Mouse (Mus musculus) gastrocnemius, adult 2 months (tissue): Measurements from ENCODE around the gene 4930402F06Rik. TPM values are rescaled to one million over a fixed set of nuclear protein-coding genes. Genes with fewer than 3 reads are reported as not detected.

Experiments
- DNase-seq: peaks from one replicate; pipeline ENCODE4 v3.0.0; 2022
- H3K27ac ChIP-seq: fragments of 200-600 bp; 2 replicates; pipeline ENCODE4 v1.8.1; 2022; ENCODE audit warnings: mild to moderate bottlenecking
- H3K4me3 ChIP-seq: fragments of 200-600 bp; 2 replicates; pipeline ENCODE4 v1.8.1; 2022; ENCODE audit warnings: mild to moderate bottlenecking, moderate library complexity
- CTCF ChIP-seq: fragments of 200-600 bp; IDR thresholded peaks from 2 replicates; pipeline ENCODE4 v1.8.1; 2022; ENCODE audit warnings: antibody characterized with exemption, mild to moderate bottlenecking, moderate library complexity
- intact Hi-C: fragments of 180-260 bp; cut with DNase I; formaldehyde crosslinking; loops from one replicate; pipeline ENCODE4 v1.15.1; 2025
- long read RNA-seq, 2 experiments: library from polyadenylated mRNA; stranded (forward); transcript quantifications; one replicate each; pipeline ENCODE4 v2.0.0; 2021
- total RNA-seq, 2 experiments: library from RNA; stranded (reverse); gene quantifications; 2 replicates each; pipeline ENCODE4 v1.2.3; 2021

4930402F06Rik gene
- not detected for total RNA-seq
- long read RNA-seq, experiment 1 = 0 reads
- long read RNA-seq, experiment 2 = 0 reads

GRCm38 (mm10) chr2:35397096-35397495, at the start of gene 4930402F06Rik:
TSS of gene 4930402F06Rik (minus strand) at chr2:35397175.
- DNase-seq = no peak
- no peak for TF ChIP-seq CTCF
- Histone ChIP-seq H3K4me3 (peak within 1 kb of the TSS; percentile 34; the same call in 1 of the 2 replicates), H3K27ac (peak within 1 kb of the TSS; percentile 52; the same call in 1 of the 2 replicates)
- intact Hi-C loops = loop anchor here (1.0 to 2.0 kb wide), 2 partner anchors 48 to 99 kb away; no protein-coding TSS in a partner anchor

GRCm38 (mm10) chr2:35446300-35446699, 49.3 kb upstream of the 4930402F06Rik start:
- no peak for TF ChIP-seq CTCF
- Histone ChIP-seq H3K27ac (peak overlapping the region; percentile 75), H3K4me3 (peak overlapping the region; percentile 11; the same call in 1 of the 2 replicates)
- DNase-seq = no peak
- intact Hi-C loops = no loop called here

DNA sequence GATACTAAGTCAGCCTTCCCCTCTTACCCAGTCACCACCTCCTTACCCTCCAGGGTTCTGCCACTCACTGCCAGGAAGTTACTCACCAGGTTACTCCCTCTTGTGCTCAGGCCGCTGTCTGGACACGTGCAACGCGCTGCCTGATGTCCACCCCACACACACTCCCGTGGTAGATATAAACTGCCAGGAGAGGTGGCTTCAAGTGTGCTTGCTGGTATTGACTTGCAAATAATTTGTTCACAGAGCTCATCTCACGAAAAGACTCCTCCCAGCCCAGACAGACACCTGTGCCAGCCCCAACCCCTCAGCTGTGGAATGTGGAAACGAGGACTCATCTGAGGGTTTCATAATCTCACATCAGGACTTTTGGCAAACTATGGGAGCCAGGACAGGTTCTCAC, 48.6 kb upstream of the 4930402F06Rik start:
- no peak for DNase-seq
- Histone ChIP-seq H3K27ac (peak overlapping the region; percentile 75), H3K4me3 (peak overlapping the region; percentile 55; the same call in 1 of the 2 replicates)
- no peak for TF ChIP-seq CTCF
- intact Hi-C loops = no loop called here

DNA sequence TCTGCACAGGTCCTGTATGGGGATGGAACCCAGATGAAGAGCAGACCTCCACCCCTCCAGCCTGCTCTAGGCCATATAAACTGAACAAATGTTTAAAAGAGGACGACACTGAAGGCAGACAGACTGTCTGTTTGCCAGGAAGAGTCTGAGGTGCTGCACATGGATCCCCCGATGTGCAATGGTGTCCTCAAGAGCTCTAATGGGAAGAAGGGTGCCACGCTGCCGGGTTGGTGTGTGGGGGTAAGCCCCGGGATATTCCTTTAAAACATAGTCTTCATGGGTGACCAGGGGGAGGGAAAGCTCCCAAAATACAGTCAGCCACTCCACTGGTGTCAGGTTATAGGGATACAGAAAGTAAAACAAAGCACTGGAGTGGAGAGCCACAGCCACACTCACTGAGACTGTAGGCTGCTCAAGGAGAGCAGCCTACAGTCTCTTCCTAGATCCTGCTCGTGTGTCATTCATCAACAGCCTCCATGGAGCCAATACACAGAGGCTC, 47.8 kb upstream of the 4930402F06Rik start:
- H3K4me3 ChIP-seq = peak overlapping the region; percentile 55
- H3K27ac ChIP-seq = peak overlapping the region; percentile 75
- DNase-seq = no peak
- intact Hi-C loops = no loop called here
- no peak for TF ChIP-seq CTCF

- TF ChIP-seq CTCF = no peak
- DNase-seq = peak; percentile 45
- Histone ChIP-seq H3K4me3 (peak overlapping the region; percentile 55), H3K27ac (peak overlapping the region; percentile 75)
- intact Hi-C loops = no loop called here
Measured at GRCm38 (mm10) chr2:35443981-35444763, 47.2 kb upstream of the 4930402F06Rik start.

GRCm38 (mm10) chr2:35443325-35443724, 46.4 kb upstream of the 4930402F06Rik start:
- no peak for TF ChIP-seq CTCF
- DNase-seq = no peak
- intact Hi-C loops = no loop called here
- Histone ChIP-seq H3K4me3 (peak overlapping the region; percentile 55), H3K27ac (peak overlapping the region; percentile 75)

DNA sequence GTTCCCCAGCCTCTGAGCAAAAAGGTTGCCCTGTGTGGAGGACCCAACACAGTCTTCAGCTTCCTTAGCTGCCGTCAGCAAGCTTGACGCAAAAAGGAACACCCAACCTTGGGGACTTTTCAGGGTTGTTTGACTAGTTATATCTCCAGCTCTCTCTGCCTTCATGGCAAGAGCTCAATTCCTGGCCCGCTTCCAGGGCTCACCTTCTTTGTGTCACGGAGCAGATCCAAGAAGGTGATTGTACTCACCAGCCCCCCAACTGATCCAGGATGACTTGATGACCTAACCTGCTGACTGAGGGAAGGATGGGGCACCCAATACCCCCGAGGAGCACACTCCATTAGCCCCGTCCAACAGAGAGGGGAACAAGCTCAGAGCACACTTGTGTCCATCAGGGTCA, 45.1 kb upstream of the 4930402F06Rik start:
- no peak for DNase-seq
- H3K27ac ChIP-seq = peak overlapping the region; percentile 24; the same call in 1 of the 2 replicates
- TF ChIP-seq CTCF = no peak
- no peak overlapping the region for H3K4me3 ChIP-seq
- intact Hi-C loops = no loop called here

- no peak overlapping the region for H3K4me3 ChIP-seq
- no peak for DNase-seq
- H3K27ac ChIP-seq = peak overlapping the region; percentile 24; the same call in 1 of the 2 replicates
- intact Hi-C loops = no loop called here
- TF ChIP-seq CTCF = no peak
Measured at GRCm38 (mm10) chr2:35441419-35441818, 44.4 kb upstream of the 4930402F06Rik start.

DNA sequence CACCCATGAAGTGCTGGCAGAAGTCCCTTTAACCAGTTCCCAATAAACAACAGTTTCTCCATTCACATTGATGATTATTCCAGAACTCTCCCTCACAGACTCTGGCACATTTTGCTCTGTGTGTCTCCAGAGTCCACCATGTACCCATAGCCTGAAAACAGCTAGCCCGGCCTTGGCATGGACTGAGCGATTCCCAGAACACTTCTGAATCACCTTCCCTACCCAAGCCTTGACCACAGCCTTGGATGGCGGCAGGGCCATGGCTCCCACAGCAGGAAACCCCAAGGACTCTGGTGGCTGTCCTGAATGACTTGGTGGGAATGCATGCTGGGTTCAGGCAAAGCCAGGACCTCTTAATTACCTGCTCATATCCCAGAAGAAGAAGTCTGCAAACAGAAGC, 43.5 kb upstream of the 4930402F06Rik start:
- H3K27ac ChIP-seq = peak overlapping the region; percentile 73
- DNase-seq = peak; percentile 31
- TF ChIP-seq CTCF = no peak
- intact Hi-C loops = no loop called here
- no peak overlapping the region for H3K4me3 ChIP-seq

DNA sequence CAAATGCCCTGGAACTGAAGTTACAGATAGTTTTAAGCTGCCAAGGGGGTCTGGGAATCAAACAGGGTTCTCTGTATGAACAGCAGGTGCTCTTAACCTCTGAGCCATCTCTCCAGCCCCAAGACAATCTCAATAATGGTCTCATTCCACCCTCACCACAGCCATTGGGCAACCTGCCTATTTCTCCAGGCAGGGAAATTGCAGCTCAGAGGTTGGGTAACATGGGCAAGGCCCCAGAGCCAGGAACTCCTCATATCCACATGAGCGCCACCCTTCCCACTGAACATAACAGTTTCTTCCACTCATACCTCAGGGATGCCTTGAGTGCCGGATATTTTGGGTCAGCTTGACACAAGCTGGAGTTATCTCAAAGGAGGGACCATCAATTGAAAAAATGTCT, 40.8 kb upstream of the 4930402F06Rik start:
- intact Hi-C loops = no loop called here
- Histone ChIP-seq H3K27ac (no peak overlapping the region), H3K4me3 (no peak overlapping the region)
- peak; percentile 36 for DNase-seq
- no peak for TF ChIP-seq CTCF

DNA sequence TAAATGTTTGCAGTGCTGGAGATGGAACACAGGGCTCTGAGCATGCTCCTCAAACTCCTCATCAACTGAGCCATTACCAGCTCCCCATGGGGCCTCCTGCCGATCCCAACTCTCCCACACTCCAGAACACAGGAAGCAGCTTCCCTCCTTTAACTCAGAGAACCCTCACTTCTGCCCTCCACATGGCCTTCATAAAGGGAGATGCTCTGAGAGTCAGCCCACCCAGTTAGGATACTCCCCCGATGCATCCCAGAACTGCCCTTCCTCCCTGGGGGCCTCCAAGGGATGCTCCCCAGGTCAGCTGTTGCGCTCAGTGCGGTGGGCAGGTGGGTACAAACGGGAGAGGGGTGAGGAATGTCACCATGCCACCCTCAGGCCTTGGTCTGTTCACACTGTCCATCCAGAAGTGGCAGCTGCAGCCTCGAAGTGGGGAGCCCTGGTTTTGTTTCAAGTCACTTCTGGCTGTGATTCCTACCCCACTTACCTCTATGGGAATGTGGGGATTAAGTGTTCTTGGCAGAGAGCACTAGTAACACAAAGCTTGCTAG, 37.7 kb upstream of the 4930402F06Rik start:
- H3K4me3 ChIP-seq = no peak overlapping the region
- TF ChIP-seq CTCF = no peak
- DNase-seq = peak; percentile 30
- intact Hi-C loops = no loop called here
- peak overlapping the region; percentile 88 for H3K27ac ChIP-seq

GRCm38 (mm10) chr2:35433428-35433827, 36.5 kb upstream of the 4930402F06Rik start:
- peak overlapping the region; percentile 88 for H3K27ac ChIP-seq
- DNase-seq = peak; percentile 50
- no peak for TF ChIP-seq CTCF
- H3K4me3 ChIP-seq = peak overlapping the region; percentile 66
- intact Hi-C loops = no loop called here

- peak overlapping the region; percentile 66 for H3K4me3 ChIP-seq
- peak; percentile 51 for DNase-seq
- TF ChIP-seq CTCF = no peak
- intact Hi-C loops = no loop called here
- peak overlapping the region; percentile 88 for H3K27ac ChIP-seq
Measured at GRCm38 (mm10) chr2:35432472-35432871, 35.5 kb upstream of the 4930402F06Rik start.
